8 mouse cellular contexts compared by ENCODE assay signal in genomic region chr17:50510741-50511140, GRCm38 (mm10). TPM values are rescaled to one million over a fixed set of nuclear protein-coding genes. Genes with fewer than 3 reads are reported as not detected.
DNase-seq lines count a peak whose midpoint lies in the region; ATAC-seq lines count a peak whose summit lies in the region.

No protein-coding gene starts in this region.

- H3K27me3 ChIP-seq in lung, embryonic 15.5 days: no peaks in the 10 kb centered on the region
- no peaks in the 10 kb centered on the region for H3K27me3 ChIP-seq in forebrain, embryonic 11.5 days (ENCODE audit: control insufficient read depth, insufficient read depth, low read length)
- H3K27me3 ChIP-seq in limb, embryonic 15.5 days: no peaks in the 10 kb centered on the region

- no peaks in the 10 kb centered on the region for H3K9me3 ChIP-seq in lung, embryonic 15.5 days
- H3K9me3 ChIP-seq in forebrain, embryonic 11.5 days (ENCODE audit: control insufficient read depth, low read length): no peaks in the 10 kb centered on the region
- H3K9me3 ChIP-seq in limb, embryonic 15.5 days: no peaks in the 10 kb centered on the region

- intact Hi-C loops in left cerebral cortex, postnatal 36 days (cut with DNase I): loop anchor here (5.0 kb wide), 1 partner anchor 287 kb away; no protein-coding TSS in a partner anchor

- DNase-seq in lung, postnatal 10 days: no peak
- no peak for DNase-seq in forebrain, embryonic 11.5 days (ENCODE audit: low spot score)
- no peak for DNase-seq in left cerebral cortex, postnatal 36 days (ENCODE audit: low spot score in 2 of 2)
- DNase-seq in cerebellum, adult 9-10 months: no peak
- DNase-seq in yolk sac, embryonic 10.5 days (ENCODE audit: low spot score): no peak

- H3K9ac ChIP-seq in lung, embryonic 15.5 days: no peak overlapping the region
- no peak overlapping the region for H3K9ac ChIP-seq in forebrain, embryonic 11.5 days (ENCODE audit: low read length)
- H3K9ac ChIP-seq in limb, embryonic 15.5 days: no peak overlapping the region

- peaks cover 13% of the 10 kb centered on the region for H3K4me1 ChIP-seq in lung, embryonic 15.5 days
- no peaks in the 10 kb centered on the region for H3K4me1 ChIP-seq in forebrain, embryonic 11.5 days (replicated peaks; ENCODE audit: control insufficient read depth, insufficient read depth, low read length)
- peaks cover 21% of the 10 kb centered on the region for H3K4me1 ChIP-seq in limb, embryonic 15.5 days

- no peak overlapping the region for H3K27ac ChIP-seq in lung, embryonic 15.5 days
- no peak overlapping the region for H3K27ac ChIP-seq in forebrain, embryonic 11.5 days (ENCODE audit: low read depth, low read length)
- H3K27ac ChIP-seq in limb, embryonic 15.5 days: no peak overlapping the region

- H3K4me2 ChIP-seq in lung, embryonic 15.5 days: peak overlapping the region; percentile 84
- peak overlapping the region; percentile 62; the same call in 1 of the 2 replicates for H3K4me2 ChIP-seq in forebrain, embryonic 11.5 days (ENCODE audit: low read depth, low read length, severe bottlenecking)
- peak overlapping the region; percentile 86; the same call in 1 of the 2 replicates for H3K4me2 ChIP-seq in limb, embryonic 15.5 days

- H3K4me3 ChIP-seq in lung, embryonic 15.5 days: no peak overlapping the region
- H3K4me3 ChIP-seq in forebrain, embryonic 11.5 days (ENCODE audit: low read depth, low read length): no peak overlapping the region
- peak overlapping the region; percentile 83 for H3K4me3 ChIP-seq in limb, embryonic 15.5 days

- no peak for ATAC-seq in lung, embryonic 15.5 days (ENCODE audit: borderline replicate concordance, extremely low read depth, low FRiP score, low TSS enrichment)
- ATAC-seq in forebrain, embryonic 11.5 days (replicated peaks; ENCODE audit: low FRiP score): no peak
- no peak for ATAC-seq in limb, embryonic 15.5 days (ENCODE audit: insufficient number of reproducible peaks, low FRiP score, low TSS enrichment, low read depth)
- peak; percentile 27; the same call in 1 of the 2 replicates for ATAC-seq in neutrophil, adult 5-6 weeks (ENCODE audit: extremely low read depth, insufficient number of reproducible peaks, low FRiP score, poor library complexity, severe bottlenecking)

- H3K36me3 ChIP-seq in lung, embryonic 15.5 days: no peaks in the 10 kb centered on the region
- no peaks in the 10 kb centered on the region for H3K36me3 ChIP-seq in forebrain, embryonic 11.5 days (ENCODE audit: control insufficient read depth, insufficient read depth, low read length)
- H3K36me3 ChIP-seq in limb, embryonic 15.5 days: no peaks in the 10 kb centered on the region

- WGBS in lung, embryonic 15.5 days: 57% methylated on average over 1 of the region's 1 CpGs
- 93% methylated on average over 1 of the region's 1 CpGs for WGBS in forebrain, embryonic 11.5 days
- WGBS in limb, embryonic 15.5 days: 85% methylated on average over 1 of the region's 1 CpGs

RNA-seq across cellular contexts. Expression of gene Plcl2, which starts 1.5 kb away (rescaled TPM):
- 3.5 and 3.7 TPM in 2 replicates for polyA plus RNA-seq in lung, embryonic 15.5 days (2015; fragmentation: Nextera tagmentation; extraction: Ambion mirVana)
- polyA plus RNA-seq in forebrain, embryonic 11.5 days (2014; fragmentation: Nextera tagmentation; extraction: Ambion mirVana): 7.6 and 7.7 TPM in 2 replicates
- polyA plus RNA-seq in limb, embryonic 15.5 days (2015; fragmentation: Nextera tagmentation; extraction: Ambion mirVana): 2.2 and 3.1 TPM in 2 replicates
- total RNA-seq in neutrophil, adult 5-6 weeks (2017): 93.9 and 102 TPM in 2 replicates
- total RNA-seq in left cerebral cortex, postnatal 36 days (2021): 10 to 100 TPM; 84.0 to 89.2 TPM
